Mouse (Mus musculus): ENCODE data around the gene Tex48. TPM values are rescaled to one million over a fixed set of nuclear protein-coding genes. Genes with fewer than 3 reads are reported as not detected.

The Tex48 gene
- polyA plus RNA-seq (2012; rRNA removed) (not detected in 2 replicates), polyA plus RNA-seq (2014; fragmentation: Nextera tagmentation; extraction: Ambion mirVana) (not detected in 2 replicates)

DNA sequence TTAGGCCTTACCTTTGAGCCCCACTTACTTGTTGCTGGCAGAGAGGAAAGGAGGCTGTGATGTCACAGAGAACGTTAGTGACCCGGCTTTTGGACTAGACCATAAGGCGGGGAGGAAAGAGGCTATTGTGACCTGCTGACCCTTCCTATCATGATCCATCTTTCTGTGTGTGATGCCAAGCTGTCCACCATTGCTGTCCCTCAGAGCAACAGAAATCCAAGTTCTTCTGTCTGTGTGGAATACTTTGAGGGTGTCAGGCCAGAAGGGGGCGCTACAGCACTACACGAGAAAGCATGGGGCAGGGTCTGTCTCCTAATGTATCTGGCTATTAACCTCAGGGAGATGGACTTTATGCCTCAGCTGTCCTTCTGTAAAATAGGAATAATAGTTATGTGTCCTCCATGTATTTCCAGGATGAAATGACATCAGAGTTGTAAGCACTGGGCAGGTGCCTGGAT, at the start of gene Tex48:
Tex48 (minus strand) TSS at position 51 of the 458 bp plus-strand sequence.
- DNase-seq (ENCODE audit: low spot score) (no peak), ATAC-seq (ENCODE audit: low FRiP score, low read depth) (no peak)
- Histone ChIP-seq H3K36me3 (ENCODE audit: control insufficient read depth, insufficient read depth, low read length) (no peaks in the 10 kb centered on the region), H3K4me3 (replicated peaks; ENCODE audit: low read length) (no peak within 1 kb of the TSS), H3K27ac (replicated peaks; ENCODE audit: low read depth, low read length) (no peak within 1 kb of the TSS), H3K27me3 (ENCODE audit: control insufficient read depth, insufficient read depth, low read length) (no peaks in the 10 kb centered on the region), H3K4me1 (ENCODE audit: control insufficient read depth, insufficient read depth, low read length) (no peaks in the 10 kb centered on the region), H3K9me3 (ENCODE audit: control insufficient read depth, low read length) (no peaks in the 10 kb centered on the region), H3K4me2 (replicated peaks; ENCODE audit: low read depth, low read length, severe bottlenecking) (no peak within 1 kb of the TSS), H3K9ac (ENCODE audit: low read depth, low read length, severe bottlenecking) (no peak within 1 kb of the TSS)
- no peak for TF ChIP-seq POLR2A (IDR thresholded peaks at IDR 0.05; ENCODE audit: borderline replicate concordance, extremely low read depth, insufficient read depth, insufficient read length)
- 64% methylated on average over 5 of the region's 5 CpGs for WGBS

GRCm38 (mm10) chr4:63668255-63668654, 46.0 kb upstream of the Tex48 start:
- Histone ChIP-seq H3K4me1 (ENCODE audit: control insufficient read depth, insufficient read depth, low read length) (no peaks in the 10 kb centered on the region), H3K9me3 (ENCODE audit: control insufficient read depth, low read length) (no peaks in the 10 kb centered on the region), H3K4me2 (replicated peaks; ENCODE audit: low read depth, low read length, severe bottlenecking) (no peak overlapping the region), H3K36me3 (ENCODE audit: control insufficient read depth, insufficient read depth, low read length) (no peaks in the 10 kb centered on the region), H3K9ac (ENCODE audit: low read depth, low read length, severe bottlenecking) (no peak overlapping the region), H3K27me3 (ENCODE audit: control insufficient read depth, insufficient read depth, low read length) (no peaks in the 10 kb centered on the region), H3K27ac (replicated peaks; ENCODE audit: low read depth, low read length) (no peak overlapping the region), H3K4me3 (replicated peaks; ENCODE audit: low read length) (no peak overlapping the region)
- DNase-seq (ENCODE audit: low spot score), result peak; percentile 52
- no peak for ATAC-seq (ENCODE audit: low FRiP score, low read depth)
- WGBS, result 73% methylated on average over 4 of the region's 4 CpGs
- no peak for TF ChIP-seq POLR2A (IDR thresholded peaks at IDR 0.05; ENCODE audit: borderline replicate concordance, extremely low read depth, insufficient read depth, insufficient read length)

- no peak for ATAC-seq (ENCODE audit: low FRiP score, low read depth)
- no peak for TF ChIP-seq POLR2A (IDR thresholded peaks at IDR 0.05; ENCODE audit: borderline replicate concordance, extremely low read depth, insufficient read depth, insufficient read length)
- Histone ChIP-seq H3K9ac (ENCODE audit: low read depth, low read length, severe bottlenecking) (no peak overlapping the region), H3K9me3 (ENCODE audit: control insufficient read depth, low read length) (no peaks in the 10 kb centered on the region), H3K36me3 (ENCODE audit: control insufficient read depth, insufficient read depth, low read length) (no peaks in the 10 kb centered on the region), H3K27me3 (ENCODE audit: control insufficient read depth, insufficient read depth, low read length) (no peaks in the 10 kb centered on the region), H3K4me2 (replicated peaks; ENCODE audit: low read depth, low read length, severe bottlenecking) (no peak overlapping the region), H3K27ac (replicated peaks; ENCODE audit: low read depth, low read length) (no peak overlapping the region), H3K4me1 (ENCODE audit: control insufficient read depth, insufficient read depth, low read length) (no peaks in the 10 kb centered on the region), H3K4me3 (replicated peaks; ENCODE audit: low read length) (no peak overlapping the region)
- WGBS, result 86% methylated on average over 7 of the region's 7 CpGs
- DNase-seq (ENCODE audit: low spot score), result no peak
These were observed 43.5 kb upstream of the Tex48 start for GRCm38 (mm10) chr4:63665738-63666137.

- Histone ChIP-seq H3K9ac (ENCODE audit: low read depth, low read length, severe bottlenecking) (no peak within 1 kb of the TSS), H3K4me2 (replicated peaks; ENCODE audit: low read depth, low read length, severe bottlenecking) (no peak within 1 kb of the TSS), H3K4me1 (ENCODE audit: control insufficient read depth, insufficient read depth, low read length) (no peaks in the 10 kb centered on the region), H3K27ac (replicated peaks; ENCODE audit: low read depth, low read length) (no peak within 1 kb of the TSS), H3K4me3 (replicated peaks; ENCODE audit: low read length) (no peak within 1 kb of the TSS), H3K9me3 (ENCODE audit: control insufficient read depth, low read length) (no peaks in the 10 kb centered on the region), H3K36me3 (ENCODE audit: control insufficient read depth, insufficient read depth, low read length) (no peaks in the 10 kb centered on the region), H3K27me3 (ENCODE audit: control insufficient read depth, insufficient read depth, low read length) (no peaks in the 10 kb centered on the region)
- DNase-seq (ENCODE audit: low spot score) (no peak), ATAC-seq (ENCODE audit: low FRiP score, low read depth) (no peak)
- TF ChIP-seq POLR2A (IDR thresholded peaks at IDR 0.05; ENCODE audit: borderline replicate concordance, extremely low read depth, insufficient read depth, insufficient read length), result no peak
- 86% methylated on average over 6 of the region's 6 CpGs for WGBS
These were observed 41.1 kb upstream of the Tex48 start, which contains the start of gene Gm11214 for GRCm38 (mm10) chr4:63663279-63663678. Gm11214 (minus strand) TSS chr4:63663379.

DNA sequence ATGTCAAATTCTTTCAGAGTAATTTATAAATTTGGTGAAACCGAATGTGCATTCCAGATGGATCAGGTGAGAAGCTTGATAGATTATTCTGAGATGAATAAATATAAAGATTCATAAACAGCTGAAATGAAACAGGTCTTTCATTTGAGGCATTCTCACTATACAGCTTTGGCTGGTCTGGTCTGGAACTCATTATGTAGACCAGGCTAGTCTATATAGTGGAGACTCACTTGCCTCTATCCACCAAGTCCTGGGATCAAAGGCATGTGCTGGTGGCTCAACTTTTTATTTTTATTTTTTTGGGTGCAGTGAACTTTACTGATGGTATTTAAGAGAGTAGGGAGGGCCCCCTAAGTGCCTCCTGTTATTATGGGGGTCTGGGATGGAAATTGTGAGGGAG, 39.6 kb upstream of the Tex48 start:
- DNase-seq (ENCODE audit: low spot score), result no peak
- H3K4me3 ChIP-seq (replicated peaks; ENCODE audit: low read length), result no peak overlapping the region

More for the DNA sequence above, 39.6 kb upstream of the Tex48 start:
- no peaks in the 10 kb centered on the region for H3K4me1 ChIP-seq (ENCODE audit: control insufficient read depth, insufficient read depth, low read length)
- no peak overlapping the region for H3K4me2 ChIP-seq (replicated peaks; ENCODE audit: low read depth, low read length, severe bottlenecking)
- no peak for TF ChIP-seq POLR2A (IDR thresholded peaks at IDR 0.05; ENCODE audit: borderline replicate concordance, extremely low read depth, insufficient read depth, insufficient read length)
- H3K9ac ChIP-seq (ENCODE audit: low read depth, low read length, severe bottlenecking), result no peak overlapping the region
- ATAC-seq (ENCODE audit: low FRiP score, low read depth), result no peak
- H3K27me3 ChIP-seq (ENCODE audit: control insufficient read depth, insufficient read depth, low read length), result no peaks in the 10 kb centered on the region
- WGBS, result 67% methylated on average over 1 of the region's 1 CpGs
- H3K36me3 ChIP-seq (ENCODE audit: control insufficient read depth, insufficient read depth, low read length), result no peaks in the 10 kb centered on the region
- no peaks in the 10 kb centered on the region for H3K9me3 ChIP-seq (ENCODE audit: control insufficient read depth, low read length)
- no peak overlapping the region for H3K27ac ChIP-seq (replicated peaks; ENCODE audit: low read depth, low read length)

Measured in limb, embryonic 14.5 days (tissue).